Mouse (Mus musculus): ENCODE measurements around the gene Hp.

- TF ChIP-seq CTCF (IDR thresholded peaks at IDR 0.05; ENCODE audit: low read depth, low read length) = no peak
- TF ChIP-seq POLR2A (IDR thresholded peaks at IDR 0.05; ENCODE audit: extremely low read depth, insufficient read depth, low read length) = no peak
Measured at GRCm38 (mm10) chr8:109592164-109592563, 13.2 kb upstream of the Hp start.
